Mouse (Mus musculus): ENCODE data around the gene Hoxa5. TPM values are rescaled to one million over a fixed set of nuclear protein-coding genes. Genes with fewer than 3 reads are reported as not detected.

Hoxa5 gene
- total RNA-seq, 4 experiments from 2014 or later = 10.8 to 15.6 (median 13.3) TPM

GRCm38 (mm10) chr6:52196811-52197210 is 7.6 kb downstream of the Hoxa5 start:
- DNase-seq = no peak

DNA sequence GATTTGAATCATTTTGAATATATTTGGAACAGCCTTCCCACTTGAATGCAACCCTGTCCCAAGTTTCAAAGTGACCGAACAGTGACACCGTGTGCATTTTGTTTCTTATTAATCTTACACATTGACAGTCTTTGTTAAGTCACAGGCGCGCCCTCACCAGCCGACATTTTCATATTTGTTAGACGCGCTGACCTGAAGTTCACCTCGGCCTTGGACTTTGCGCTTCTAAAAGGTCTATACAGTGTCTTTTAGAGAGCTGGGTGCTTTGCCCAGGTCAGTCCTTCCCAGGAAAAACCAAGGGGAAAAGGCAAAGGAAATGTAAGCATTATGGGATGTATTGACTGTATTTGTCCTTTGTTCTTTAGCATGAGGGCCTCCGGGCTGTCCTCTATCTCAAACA is 9.7 kb downstream of the Hoxa5 start:
- DNase-seq = no peak

DNA sequence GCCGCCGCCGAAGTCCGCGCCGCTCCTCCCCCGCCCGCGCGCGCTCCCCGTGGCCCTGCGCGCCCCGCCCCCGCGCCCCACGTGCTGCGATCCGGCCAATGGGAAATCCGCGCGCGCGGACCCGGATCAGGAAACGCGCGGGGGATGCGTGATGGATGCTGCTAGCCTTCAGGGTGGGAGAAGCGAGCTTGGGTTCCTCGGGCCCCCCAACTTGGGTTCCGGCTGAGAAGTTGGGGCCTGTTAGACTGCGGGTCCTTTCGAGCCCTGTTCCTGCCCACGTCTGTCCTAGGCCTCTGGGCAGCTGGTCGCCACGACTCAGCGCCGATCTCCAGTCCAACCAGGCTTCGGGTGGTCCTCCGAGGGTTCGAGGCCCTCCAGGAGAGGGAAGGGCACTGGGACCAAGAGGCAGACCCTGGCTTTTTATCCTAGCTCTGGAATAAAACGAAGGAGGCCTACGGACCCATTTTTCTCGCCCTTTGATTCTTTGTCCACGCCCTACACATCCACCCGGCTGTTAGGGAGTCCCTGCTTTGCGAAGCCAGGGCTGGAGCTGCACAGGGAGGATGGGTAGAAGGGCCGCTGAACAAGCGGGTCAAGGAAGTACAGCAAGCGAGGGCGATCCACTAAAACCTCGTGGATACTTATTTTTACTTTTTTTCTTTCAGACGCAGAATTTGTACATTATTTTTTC is 12.4 kb downstream of the Hoxa5 start:
- peak; percentile 83 for DNase-seq

DNA sequence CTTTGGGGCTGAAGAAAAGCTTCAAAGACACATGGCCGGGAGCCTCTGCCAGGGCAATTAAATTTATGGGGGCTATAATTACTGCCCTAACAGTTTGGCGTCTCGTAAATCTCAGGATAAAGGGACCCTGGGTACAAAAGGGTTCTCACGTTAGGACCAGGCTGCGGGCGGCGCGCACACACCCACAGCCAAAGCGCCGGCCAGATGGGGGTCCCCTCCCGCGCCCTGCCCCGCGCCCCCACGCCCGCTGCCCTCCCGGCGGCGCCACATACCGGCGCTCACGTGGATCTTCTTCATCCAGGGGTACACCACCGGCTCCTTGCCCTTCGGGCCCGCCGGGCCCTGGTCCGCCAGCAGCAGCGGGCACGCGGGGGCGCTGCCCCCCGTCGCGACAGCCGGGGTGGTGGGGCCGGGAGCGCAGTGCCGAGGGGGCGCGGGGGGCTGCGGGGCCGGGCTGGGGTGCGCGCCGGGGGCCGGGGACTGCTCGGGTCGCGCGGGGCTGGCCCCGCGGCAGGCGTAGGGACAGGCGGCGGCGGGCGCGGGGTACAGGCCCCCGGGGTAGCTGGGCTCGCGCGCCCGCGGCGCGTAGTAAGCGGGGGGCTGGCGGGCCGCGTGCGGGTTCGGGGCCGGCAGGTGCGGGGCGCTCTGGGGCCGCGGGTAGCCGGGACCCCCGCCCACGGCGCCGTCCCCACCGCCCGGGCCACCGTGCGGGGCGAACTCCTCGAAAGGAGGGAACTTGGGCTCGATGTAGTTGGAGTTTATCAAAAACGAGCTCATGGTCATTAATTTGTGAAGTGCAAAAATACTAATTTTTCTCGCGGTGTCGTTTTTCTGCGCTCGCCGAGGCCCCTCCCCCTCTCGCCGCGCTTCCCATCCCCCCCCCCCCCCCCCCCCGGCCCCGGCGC is 13.2 kb downstream of the Hoxa5 start, which contains the start of gene Hoxa4:
TSS of gene Hoxa4 (minus strand) at position 848 of the 905 bp plus-strand sequence.
- DNase-seq = no peak

DNA sequence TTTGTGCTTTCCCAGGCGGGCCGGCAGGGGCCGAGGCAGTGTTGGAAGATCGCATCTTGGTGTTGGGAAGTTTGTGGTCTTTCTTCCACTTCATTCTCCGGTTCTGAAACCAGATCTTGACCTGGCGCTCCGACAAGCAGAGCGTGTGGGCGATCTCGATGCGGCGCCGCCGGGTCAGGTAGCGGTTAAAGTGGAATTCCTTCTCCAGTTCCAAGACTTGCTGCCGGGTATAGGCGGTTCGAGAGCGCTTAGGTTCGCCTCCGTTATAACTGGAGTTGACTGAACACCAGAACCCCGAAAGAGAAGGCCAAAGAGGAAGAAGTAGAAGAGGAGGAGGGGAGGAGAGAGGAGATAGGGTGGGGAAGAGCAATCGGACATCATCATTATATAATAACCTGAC is 14.0 kb downstream of the Hoxa5 start:
- DNase-seq = no peak

DNA sequence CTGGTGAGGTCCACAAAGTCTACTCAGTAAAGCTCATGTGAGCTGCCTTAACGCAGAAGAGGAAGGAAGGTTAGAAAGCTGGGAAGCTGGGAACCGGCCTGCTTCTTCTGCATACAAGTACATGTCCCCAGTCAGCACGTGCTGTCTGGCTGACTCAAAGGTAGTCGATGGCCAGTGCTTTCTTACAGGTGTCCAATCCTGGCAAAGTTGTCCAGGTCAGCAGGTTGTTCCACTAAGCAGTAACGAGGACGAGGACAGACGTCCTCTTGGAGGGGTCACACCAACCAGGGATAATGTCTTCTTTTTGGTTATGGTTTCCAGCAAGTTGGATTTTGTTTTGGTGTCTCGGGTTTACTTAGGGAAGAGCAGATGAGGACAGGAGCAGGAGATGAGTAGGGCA is 14.5 kb downstream of the Hoxa5 start:
- DNase-seq = no peak

DNA sequence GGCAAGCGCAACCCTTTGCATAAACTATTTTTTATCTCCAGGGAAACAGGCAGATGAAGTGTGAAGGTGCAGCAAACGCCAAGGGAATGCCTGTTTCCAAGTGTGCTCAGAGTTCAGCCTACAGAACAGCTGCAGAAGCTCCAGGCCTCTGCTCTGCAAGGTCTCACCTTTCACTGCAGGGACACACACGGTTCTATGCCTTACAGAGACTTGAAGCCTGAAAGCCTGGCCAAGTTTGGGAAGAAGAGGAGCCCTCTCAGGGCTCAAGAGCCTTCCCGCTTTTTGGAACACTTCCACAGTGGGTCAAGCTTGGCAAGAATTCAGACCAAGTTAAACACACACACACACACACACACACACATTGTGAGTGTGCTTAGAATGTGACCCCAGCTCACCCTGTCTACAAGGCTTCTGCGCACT is 15.2 kb downstream of the Hoxa5 start:
- DNase-seq = no peak

GRCm38 (mm10) chr6:52186500-52186899 is 17.9 kb downstream of the Hoxa5 start:
- no peak for DNase-seq

GRCm38 (mm10) chr6:52185834-52186233 is 18.6 kb downstream of the Hoxa5 start:
- no peak for DNase-seq

DNA sequence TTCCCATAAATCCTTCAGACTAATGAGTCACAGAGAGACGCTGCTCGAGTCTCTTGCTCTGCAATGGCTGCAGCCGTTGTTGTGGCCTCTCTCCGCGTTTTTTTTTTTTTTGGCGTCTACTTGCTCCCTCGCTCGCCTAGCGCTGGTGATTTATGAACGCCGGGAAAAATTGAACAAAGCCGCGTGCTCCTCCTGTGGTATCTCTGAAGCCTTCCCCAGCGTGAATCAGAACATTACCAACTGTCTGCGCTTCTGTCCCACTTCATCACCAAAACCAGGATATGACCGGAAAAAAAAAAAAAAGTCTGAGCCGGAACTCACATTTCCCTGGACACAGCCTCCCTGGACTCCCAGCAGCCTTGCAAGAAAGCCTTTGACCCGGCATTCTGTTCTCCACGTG is 19.2 kb downstream of the Hoxa5 start:
- DNase-seq = no peak

DNA sequence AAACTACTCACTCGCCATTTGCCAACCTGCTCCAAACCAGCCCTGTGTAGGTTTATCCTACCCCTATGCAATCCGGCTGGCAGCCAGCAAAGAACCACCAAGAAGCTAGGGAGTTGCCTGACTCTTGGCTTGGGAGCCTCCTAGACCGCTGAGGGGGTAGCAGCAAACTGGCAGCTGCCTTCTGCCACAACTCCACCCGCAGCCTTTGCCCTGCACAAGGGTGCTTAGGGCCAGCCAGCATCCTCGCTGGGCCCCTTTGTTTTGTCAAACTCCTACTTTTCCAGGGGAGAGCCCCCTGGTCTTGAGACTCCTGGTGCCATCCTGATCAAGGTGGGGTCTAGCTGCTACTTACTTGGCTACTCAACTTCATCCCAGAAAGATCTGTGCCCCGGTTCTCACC is 19.7 kb downstream of the Hoxa5 start:
- no peak for DNase-seq

DNA sequence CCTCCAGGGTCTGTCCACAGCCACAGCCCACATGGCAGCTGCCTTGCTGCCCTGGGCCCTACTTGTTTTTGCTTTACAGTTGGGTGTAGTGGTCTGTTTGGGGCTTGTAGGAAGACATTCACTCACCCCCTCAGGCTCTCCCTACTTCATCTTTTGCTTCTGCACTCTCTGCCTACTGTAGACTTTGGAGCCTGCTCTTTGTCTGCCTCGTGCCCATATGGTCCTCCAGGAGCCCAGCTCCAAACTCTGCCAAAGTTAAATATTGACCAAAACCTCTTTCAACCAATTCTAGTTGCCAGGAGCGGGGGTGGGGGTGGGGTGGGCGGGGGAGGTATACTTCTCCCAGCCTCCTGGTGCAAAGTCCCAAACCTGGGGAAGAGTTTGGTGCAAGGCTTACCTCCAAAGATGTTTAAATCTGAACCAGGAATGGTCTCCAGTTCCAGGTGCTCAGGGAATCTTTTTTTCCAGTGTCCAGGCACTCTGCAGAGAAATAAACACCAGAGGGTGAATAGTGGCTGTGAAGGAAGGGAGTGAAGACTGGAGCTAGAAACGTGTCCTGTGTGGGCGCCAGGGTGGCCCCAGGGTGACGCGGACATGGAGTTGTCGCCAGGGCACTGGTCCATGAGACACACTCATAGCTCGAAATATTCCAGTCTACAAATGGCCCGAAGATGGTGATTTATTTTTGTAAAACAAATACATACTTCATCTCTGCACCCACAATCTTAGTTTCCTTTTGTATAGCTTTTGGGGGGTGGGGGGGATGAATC is 20.9 kb downstream of the Hoxa5 start:
- no peak for DNase-seq

- DNase-seq = no peak
Observed at GRCm38 (mm10) chr6:52182793-52183192, 21.6 kb downstream of the Hoxa5 start.

GRCm38 (mm10) chr6:52182030-52182429 is 22.4 kb downstream of the Hoxa5 start:
- DNase-seq = no peak

DNA sequence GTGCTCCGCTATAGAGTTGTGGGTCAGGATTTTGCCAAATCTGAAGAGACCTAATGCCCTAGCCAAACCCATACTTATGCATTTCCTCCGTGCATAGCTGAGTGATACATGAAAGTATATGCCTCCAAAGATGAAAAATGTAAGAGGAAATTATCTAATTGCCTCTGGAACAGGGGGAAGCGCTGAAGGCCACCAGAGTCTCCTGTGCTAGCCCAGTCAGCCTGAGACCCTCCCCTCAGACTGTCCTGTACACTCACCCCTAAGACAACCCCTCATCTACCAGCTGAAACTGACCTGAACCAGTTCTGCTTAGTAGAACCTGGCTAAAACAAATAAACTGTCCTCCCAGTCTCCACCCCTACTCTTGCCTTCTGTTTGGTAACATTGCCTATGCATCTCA is 23.7 kb downstream of the Hoxa5 start:
- DNase-seq = no peak

- DNase-seq = no peak
Observed at GRCm38 (mm10) chr6:52180213-52180710, 24.1 kb downstream of the Hoxa5 start.

DNA sequence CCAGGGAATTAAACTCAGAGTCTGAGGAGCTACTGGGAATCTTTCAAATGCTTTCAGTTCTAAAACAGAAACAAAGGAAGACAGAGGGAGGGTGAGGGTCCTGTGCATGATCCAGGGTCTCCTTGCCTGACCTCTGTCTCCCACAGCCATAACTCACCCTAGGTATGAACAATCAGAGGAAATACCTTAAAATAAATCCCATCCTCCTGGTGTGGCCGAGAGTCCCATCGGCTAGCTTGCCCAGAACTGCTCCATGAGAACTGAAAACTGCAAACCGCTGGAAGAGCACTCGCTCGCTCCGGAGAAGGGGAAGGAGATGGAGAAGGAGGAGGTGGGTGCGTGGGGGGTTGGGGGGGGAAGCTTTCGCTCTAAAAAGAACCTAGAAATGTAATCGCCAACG is 24.7 kb downstream of the Hoxa5 start:
- DNase-seq = no peak

DNA sequence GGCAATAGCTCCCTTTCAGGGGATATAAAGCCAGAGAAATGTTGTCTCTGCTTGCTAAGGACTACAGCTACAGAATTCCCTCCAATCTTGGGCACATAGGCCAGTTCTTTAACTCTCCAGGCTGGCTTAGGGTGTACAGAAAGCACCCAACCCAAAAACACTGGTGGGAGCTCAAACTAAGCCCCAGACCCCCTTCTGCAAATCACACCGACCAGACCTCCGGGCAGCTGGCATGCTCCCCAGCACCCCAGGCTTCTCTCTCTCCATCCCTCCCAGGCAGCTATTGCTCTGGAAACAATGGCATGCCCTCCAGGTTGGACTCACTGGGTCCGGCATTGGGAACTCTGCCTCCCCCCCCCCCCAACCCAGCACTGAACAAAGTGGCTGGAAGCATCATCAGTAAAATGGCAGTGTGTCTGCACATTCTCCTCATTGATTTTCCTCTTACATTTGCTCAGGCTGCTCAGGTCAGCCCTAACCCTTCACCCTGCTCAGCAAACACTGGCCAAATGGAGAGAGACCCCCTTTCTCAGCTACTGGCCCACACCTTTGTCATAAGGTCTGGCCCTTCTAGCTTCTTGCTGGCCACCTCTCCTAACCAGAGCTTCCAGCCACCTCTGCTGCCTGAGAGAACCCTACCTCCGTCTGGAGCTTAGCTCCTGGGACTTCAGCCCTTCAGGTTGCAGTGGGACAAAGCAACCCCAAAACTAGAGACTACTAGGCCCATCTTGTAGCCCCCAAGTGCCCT is 25.3 kb downstream of the Hoxa5 start:
- no peak for DNase-seq

GRCm38 (mm10) chr6:52177806-52178205 is 26.6 kb downstream of the Hoxa5 start:
- no peak for DNase-seq

DNA sequence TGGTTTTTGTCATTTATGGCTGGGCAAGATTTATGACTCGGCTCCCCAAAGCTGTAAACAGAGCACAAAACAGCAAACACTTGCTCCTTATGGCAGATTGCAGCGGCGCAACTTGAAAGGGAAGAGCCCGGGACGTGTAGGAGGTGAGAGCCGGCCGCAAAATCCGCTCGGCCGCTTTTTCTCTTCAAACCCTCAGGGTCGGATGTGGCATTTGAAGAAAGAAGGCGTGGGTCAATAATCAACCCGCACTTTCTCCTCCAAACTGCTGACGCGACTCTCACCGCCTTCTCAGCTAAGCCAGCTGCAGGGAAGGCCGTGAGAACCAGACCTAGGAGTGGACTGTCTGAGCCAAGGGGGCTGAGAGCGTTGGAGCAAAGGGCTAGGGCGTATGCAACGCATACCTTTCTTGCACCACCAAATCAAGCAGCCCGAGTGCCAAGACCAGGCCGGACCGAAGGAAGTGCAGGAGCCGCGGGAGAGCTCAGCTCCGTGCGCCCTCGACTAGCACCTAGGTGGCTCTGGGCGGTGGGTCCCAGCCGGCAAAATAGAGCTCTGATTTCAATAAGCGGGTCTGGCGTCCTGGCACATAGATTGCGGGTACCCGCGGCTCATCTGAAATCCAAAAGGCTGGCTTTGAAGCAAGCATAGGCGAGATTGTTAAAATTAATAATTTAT is 27.2 kb downstream of the Hoxa5 start, which contains the start of gene 5730596B20Rik:
TSS of gene 5730596B20Rik (plus strand) at position 438 of the 675 bp plus-strand sequence.
- DNase-seq = no peak

- DNase-seq = no peak
Observed at GRCm38 (mm10) chr6:52176391-52176790, 28.0 kb downstream of the Hoxa5 start.
